Mouse (Mus musculus): ENCODE results near the gene Mgat5. TPM values are rescaled to one million over a fixed set of nuclear protein-coding genes. Genes with fewer than 3 reads are reported as not detected.

Gene Mgat5
- total RNA-seq, 2 experiments from 2014 or later, result 71.4 to 81.8 TPM

GRCm38 (mm10) chr1:127302620-127303019 lies 97.8 kb downstream of the Mgat5 start:
- peak; percentile 32 for ATAC-seq (replicated peaks; ENCODE audit: poor library complexity)

- ATAC-seq (replicated peaks; ENCODE audit: poor library complexity), result no peak
Measured at GRCm38 (mm10) chr1:127303791-127304190, 99.0 kb downstream of the Mgat5 start.

GRCm38 (mm10) chr1:127304281-127304680 lies 99.5 kb downstream of the Mgat5 start:
- ATAC-seq (replicated peaks; ENCODE audit: poor library complexity), result no peak

- peak; percentile 20 for ATAC-seq (replicated peaks; ENCODE audit: poor library complexity)
Measured at GRCm38 (mm10) chr1:127305582-127305981, 100.8 kb downstream of the Mgat5 start.

GRCm38 (mm10) chr1:127306024-127306771 lies 101.4 kb downstream of the Mgat5 start:
- peak; percentile 23 for ATAC-seq (replicated peaks; ENCODE audit: poor library complexity)

GRCm38 (mm10) chr1:127307361-127307760 lies 102.5 kb downstream of the Mgat5 start:
- no peak for ATAC-seq (replicated peaks; ENCODE audit: poor library complexity)

- no peak for ATAC-seq (replicated peaks; ENCODE audit: poor library complexity)
Measured at GRCm38 (mm10) chr1:127308207-127308725, 103.5 kb downstream of the Mgat5 start.

- ATAC-seq (replicated peaks; ENCODE audit: poor library complexity), result peak; percentile 49
Measured at GRCm38 (mm10) chr1:127308989-127309701, 104.3 kb downstream of the Mgat5 start.

GRCm38 (mm10) chr1:127310011-127310410 lies 105.2 kb downstream of the Mgat5 start:
- ATAC-seq (replicated peaks; ENCODE audit: poor library complexity), result no peak

- no peak for ATAC-seq (replicated peaks; ENCODE audit: poor library complexity)
Measured at GRCm38 (mm10) chr1:127310703-127311102, 105.9 kb downstream of the Mgat5 start.

- ATAC-seq (replicated peaks; ENCODE audit: poor library complexity), result no peak
Measured at GRCm38 (mm10) chr1:127313652-127314350, 109.0 kb downstream of the Mgat5 start.

- ATAC-seq (replicated peaks; ENCODE audit: poor library complexity), result peak; percentile 34
Measured at GRCm38 (mm10) chr1:127315763-127316627, 111.2 kb downstream of the Mgat5 start.

- ATAC-seq (replicated peaks; ENCODE audit: poor library complexity), result no peak
Measured at GRCm38 (mm10) chr1:127316651-127317050, 111.8 kb downstream of the Mgat5 start.

- ATAC-seq (replicated peaks; ENCODE audit: poor library complexity), result no peak
Measured at GRCm38 (mm10) chr1:127317541-127317940, 112.7 kb downstream of the Mgat5 start.

- ATAC-seq (replicated peaks; ENCODE audit: poor library complexity), result peak; percentile 33
Measured at GRCm38 (mm10) chr1:127318486-127318885, 113.7 kb downstream of the Mgat5 start.

GRCm38 (mm10) chr1:127319768-127320167 lies 115.0 kb downstream of the Mgat5 start:
- ATAC-seq (replicated peaks; ENCODE audit: poor library complexity), result 0 out of 2 replicates have a peak, but pooled peaks have one; percentile 2

- ATAC-seq (replicated peaks; ENCODE audit: poor library complexity), result no peak
Measured at GRCm38 (mm10) chr1:127320956-127321355, 116.1 kb downstream of the Mgat5 start.

- peak; percentile 43 for ATAC-seq (replicated peaks; ENCODE audit: poor library complexity)
Measured at GRCm38 (mm10) chr1:127321638-127322037, 116.8 kb downstream of the Mgat5 start.

GRCm38 (mm10) chr1:127322169-127322805 lies 117.5 kb downstream of the Mgat5 start:
- peak; percentile 18; the same call in 1 of the 2 replicates for ATAC-seq (replicated peaks; ENCODE audit: poor library complexity)

Measured in megakaryocyte progenitor cell, adult 5-6 weeks (primary cell).